Mouse (Mus musculus): ENCODE results near the gene Slc25a11.

- TF ChIP-seq CTCF (IDR thresholded peaks at IDR 0.05; ENCODE audit: low read depth, low read length) (no peak), POLR2AphosphoS5 (IDR thresholded peaks at IDR 0.05; ENCODE audit: insufficient replicate concordance, low read depth, low read length) (no peak), GATA1 (IDR thresholded peaks at IDR 0.05; ENCODE audit: borderline replicate concordance, low read length) (no peak), TAL1 (conservative IDR thresholded peaks at IDR 0.05; ENCODE audit: low read depth, low read length) (no peak), GATA2 (IDR thresholded peaks at IDR 0.05; ENCODE audit: borderline replicate concordance, low read depth, low read length) (no peak)
These were observed 40.6 kb downstream of the Slc25a11 start for GRCm38 (mm10) chr11:70606717-70607116.

Data from G1E (cell line).